Comparison of ENCODE assay signal across 25 mouse cellular contexts in genomic region chr4:106557978-106558377, GRCm38 (mm10). TPM values are rescaled to one million over a fixed set of nuclear protein-coding genes. Genes with fewer than 3 reads are reported as not detected.
"Had no signal": no experiment of that assay in that cellular context is flagged by ENCODE, and none has a peak within 500 bp of the region (broad histone marks: within the 10 kb centered on the region; RNA-seq: fewer than 3 reads in every experiment).

No protein-coding gene starts in this region.

- H3K4me3 ChIP-seq: heart, adult 2 months; heart, embryonic 13.5 days; heart, embryonic 15.5 days; hindbrain, embryonic 13.5 days; hindbrain, embryonic 15.5 days; limb, embryonic 13.5 days; limb, embryonic 15.5 days; liver, embryonic 13.5 days; liver, embryonic 15.5 days had no signal

- H3K4me2 ChIP-seq: heart, embryonic 11.5 days; heart, embryonic 13.5 days; heart, embryonic 15.5 days; hindbrain, embryonic 13.5 days; hindbrain, embryonic 15.5 days; limb, embryonic 13.5 days; limb, embryonic 15.5 days; liver, embryonic 13.5 days; liver, embryonic 15.5 days had no signal

- DNase-seq: forebrain, postnatal 0 days; gastrocnemius, postnatal 14 days; gastrocnemius, postnatal 36 days; heart, adult 11 months; heart, adult 2 months; heart, postnatal 14 days; heart, postnatal 36 days; layer of hippocampus, adult 9-11 months; layer of hippocampus, postnatal 36 days; left cerebral cortex, postnatal 4 days; liver, embryonic 13.5 days had no signal

- H3K27ac ChIP-seq: heart, adult 2 months; heart, embryonic 13.5 days; heart, embryonic 15.5 days; hindbrain, embryonic 13.5 days; hindbrain, embryonic 15.5 days; hindbrain, postnatal 0 days; kidney, postnatal 0 days; limb, embryonic 13.5 days; limb, embryonic 15.5 days had no signal

- H3K36me3 ChIP-seq: heart, embryonic 13.5 days; heart, embryonic 15.5 days; hindbrain, embryonic 13.5 days; hindbrain, embryonic 15.5 days; limb, embryonic 13.5 days; limb, embryonic 15.5 days; liver, embryonic 13.5 days; liver, embryonic 15.5 days had no signal

- H3K27me3 ChIP-seq: heart, embryonic 15.5 days; hindbrain, embryonic 13.5 days; hindbrain, embryonic 15.5 days; limb, embryonic 13.5 days; limb, embryonic 15.5 days; liver, embryonic 13.5 days had no signal

- H3K9ac ChIP-seq: forebrain, postnatal 0 days; heart, embryonic 13.5 days; heart, embryonic 15.5 days; hindbrain, embryonic 13.5 days; hindbrain, embryonic 15.5 days; limb, embryonic 13.5 days; limb, embryonic 15.5 days; liver, embryonic 13.5 days; liver, embryonic 15.5 days had no signal

- ATAC-seq: forebrain, postnatal 0 days; hindbrain, postnatal 0 days; intestine, embryonic 16.5 days had no signal

- H3K9me3 ChIP-seq: heart, embryonic 13.5 days; heart, embryonic 15.5 days; hindbrain, embryonic 13.5 days; hindbrain, embryonic 15.5 days; limb, embryonic 13.5 days; limb, embryonic 15.5 days; liver, embryonic 13.5 days; liver, embryonic 15.5 days had no signal

RNA-seq across cellular contexts. Expression of gene Lexm, which starts 59.1 kb away (rescaled TPM):
- polyA plus RNA-seq: forebrain, postnatal 0 days; heart, adult 2 months; heart, embryonic 15.5 days; heart, postnatal 0 days; hindbrain, embryonic 15.5 days; hindbrain, postnatal 0 days; intestine, embryonic 16.5 days; kidney, postnatal 0 days; large intestine, adult 2 months; limb, embryonic 15.5 days; liver, adult 2 months; liver, embryonic 15.5 days had no signal
